Mouse (Mus musculus) embryonic fibroblast, embryonic 13.5 days (primary cell): ENCODE data around the gene Arl8b.

ENCODE experiments used
- CTCF ChIP-seq: IDR thresholded peaks from 2 replicates; pipeline ENCODE4 v1.5.1; 2011; ENCODE audit warnings: mild to moderate bottlenecking, control low read depth, low read length, moderate library complexity, borderline replicate concordance; ENCODE audit not compliant: insufficient read depth
- POLR2A ChIP-seq: IDR thresholded peaks from 2 replicates; pipeline ENCODE4 v1.6.1; 2011; ENCODE audit warnings: low read depth, mild to moderate bottlenecking, control low read depth, low read length, moderate library complexity

DNA sequence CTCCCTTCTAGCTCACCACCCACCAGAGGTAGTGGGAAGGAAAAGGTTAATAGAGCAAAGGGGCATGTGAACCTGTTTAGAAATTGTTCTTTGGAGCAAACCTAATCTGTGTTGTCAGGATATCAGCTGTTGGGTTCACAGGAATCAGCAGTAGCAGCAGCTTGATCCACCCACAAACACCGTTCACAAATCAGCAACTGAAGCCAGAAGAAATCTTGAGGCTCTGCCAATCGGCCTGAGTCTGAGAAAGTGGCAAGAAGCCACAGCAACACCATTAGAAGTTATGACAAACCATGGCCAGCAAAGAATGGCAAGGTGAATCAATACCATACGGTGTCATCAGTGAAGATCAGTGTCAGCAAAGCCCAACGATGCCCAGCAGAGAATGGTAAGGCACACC lies 88.4 kb downstream of the Arl8b start:
- no peak for TF ChIP-seq POLR2A
- TF ChIP-seq CTCF: no peak
